Mouse (Mus musculus) ES-Bruce4 (cell line): ENCODE data around the gene Dysf.

ENCODE experiments used
- CTCF ChIP-seq: IDR thresholded peaks from one replicate; pipeline ENCODE4 v1.8.1; 2011; ENCODE audit warnings: low read depth, low read length
- EP300 ChIP-seq: IDR thresholded peaks from 2 replicates; pipeline ENCODE4 v1.6.1; 2011; ENCODE audit warnings: low read depth, low read length; ENCODE audit not compliant: insufficient read depth
- POLR2A ChIP-seq: IDR thresholded peaks from one replicate; pipeline ENCODE4 v1.8.1; 2011; ENCODE audit warnings: low read length; ENCODE audit not compliant: insufficient read depth

- TF ChIP-seq EP300 (no peak), CTCF (no peak), POLR2A (no peak)
Measured at GRCm38 (mm10) chr6:84028791-84029190, 20.4 kb downstream of the Dysf start.
